Mouse (Mus musculus) neural tube, embryonic 12.5 days (tissue): Measurements from ENCODE around the gene Gpr108. TPM values are rescaled to one million over a fixed set of nuclear protein-coding genes. Genes with fewer than 3 reads are reported as not detected.

Experiments used
- ATAC-seq: fragments of 200-750 bp; cut with Nextera tagmentation; 2 replicates; pipeline ENCODE4 v1.8.0; 2017; ENCODE audit warnings: low read depth, mild to moderate bottlenecking, moderate TSS enrichment, moderate library complexity; ENCODE audit not compliant: low FRiP score
- H3K27ac ChIP-seq: fragments of 300-500 bp; sonication (generic); 2 replicates; pipeline ENCODE4 v1.5.1; 2016
- H3K27me3 ChIP-seq: fragments of 300-500 bp; sonication (generic); replicated peaks from 2 replicates; pipeline ENCODE4 v1.6.1; 2016; ENCODE audit warnings: mild to moderate bottlenecking
- H3K36me3 ChIP-seq: fragments of 300-500 bp; sonication (generic); 2 replicates; pipeline ENCODE4 v1.6.1; 2016; ENCODE audit warnings: mild to moderate bottlenecking
- H3K4me1 ChIP-seq: fragments of 300-500 bp; sonication (generic); 2 replicates; pipeline ENCODE4 v1.6.1; 2016
- H3K4me2 ChIP-seq: fragments of 300-500 bp; sonication (generic); replicated peaks from 2 replicates; pipeline ENCODE4 v1.6.1; 2016; ENCODE audit warnings: mild to moderate bottlenecking
- H3K4me3 ChIP-seq: fragments of 300-500 bp; sonication (generic); 2 replicates; pipeline ENCODE4 v1.5.1; 2016
- H3K9ac ChIP-seq: fragments of 300-500 bp; sonication (generic); 2 replicates; pipeline ENCODE4 v1.6.1; 2016; ENCODE audit warnings: mild to moderate bottlenecking
- H3K9me3 ChIP-seq: fragments of 300-500 bp; sonication (generic); 2 replicates; pipeline ENCODE4 v1.6.1; 2016; ENCODE audit warnings: mild to moderate bottlenecking
- WGBS: fragments of 180-500 bp; shearing (Covaris S2); methylation state at CpG from one replicate; pipeline ENCODE4 v1.1.7; 2016; 5-methylcytosine and 5-hydroxymethylcytosine counted together
- polyA plus RNA-seq: library from polyadenylated mRNA; unstranded; fragments of >200 nt; fragmentation: Nextera tagmentation; extraction: Ambion mirVana; gene quantifications from 2 replicates; pipeline ENCODE4 v1.2.1, GENCODE M21; 2016

Gene Gpr108
- polyA plus RNA-seq, 1 experiment from 2014 or later, result 24.2 TPM

DNA sequence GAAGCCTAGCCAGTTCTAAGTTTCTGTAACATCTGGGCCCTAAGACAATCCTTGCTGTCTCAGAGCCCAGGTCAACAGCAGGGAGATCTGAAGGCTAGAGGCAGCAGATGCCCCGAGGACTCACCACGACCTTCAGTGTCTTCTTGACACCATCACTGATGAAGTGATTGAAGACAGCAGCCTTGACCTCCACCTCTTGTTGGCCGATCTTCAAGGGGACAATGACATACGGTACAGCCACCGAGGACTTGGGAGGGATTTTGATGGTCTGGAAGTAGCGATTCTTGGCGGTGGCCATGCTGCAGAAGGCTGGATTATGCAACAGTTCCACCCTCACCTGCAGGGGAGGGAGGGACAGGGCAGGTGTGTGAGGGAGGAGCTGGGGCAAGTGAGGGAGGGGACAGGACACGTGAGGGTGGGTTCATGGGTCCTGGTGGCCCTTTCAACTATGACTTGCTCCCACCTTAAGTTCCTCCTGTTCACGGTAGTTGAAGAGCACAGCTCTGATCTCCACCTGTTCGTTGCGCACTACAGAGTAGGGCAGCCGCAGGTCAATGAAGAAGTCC is 29.8 kb downstream of the Gpr108 start:
- Histone ChIP-seq H3K9ac (no peak overlapping the region), H3K27me3 (no peaks in the 10 kb centered on the region; the same call in 1 of the 2 replicates), H3K4me1 (no peaks in the 10 kb centered on the region), H3K27ac (no peak overlapping the region), H3K4me3 (no peak overlapping the region), H3K9me3 (no peaks in the 10 kb centered on the region), H3K4me2 (no peak overlapping the region), H3K36me3 (no peaks in the 10 kb centered on the region)
- WGBS, result 85% methylated on average over 12 of the region's 12 CpGs
- ATAC-seq, result no peak

DNA sequence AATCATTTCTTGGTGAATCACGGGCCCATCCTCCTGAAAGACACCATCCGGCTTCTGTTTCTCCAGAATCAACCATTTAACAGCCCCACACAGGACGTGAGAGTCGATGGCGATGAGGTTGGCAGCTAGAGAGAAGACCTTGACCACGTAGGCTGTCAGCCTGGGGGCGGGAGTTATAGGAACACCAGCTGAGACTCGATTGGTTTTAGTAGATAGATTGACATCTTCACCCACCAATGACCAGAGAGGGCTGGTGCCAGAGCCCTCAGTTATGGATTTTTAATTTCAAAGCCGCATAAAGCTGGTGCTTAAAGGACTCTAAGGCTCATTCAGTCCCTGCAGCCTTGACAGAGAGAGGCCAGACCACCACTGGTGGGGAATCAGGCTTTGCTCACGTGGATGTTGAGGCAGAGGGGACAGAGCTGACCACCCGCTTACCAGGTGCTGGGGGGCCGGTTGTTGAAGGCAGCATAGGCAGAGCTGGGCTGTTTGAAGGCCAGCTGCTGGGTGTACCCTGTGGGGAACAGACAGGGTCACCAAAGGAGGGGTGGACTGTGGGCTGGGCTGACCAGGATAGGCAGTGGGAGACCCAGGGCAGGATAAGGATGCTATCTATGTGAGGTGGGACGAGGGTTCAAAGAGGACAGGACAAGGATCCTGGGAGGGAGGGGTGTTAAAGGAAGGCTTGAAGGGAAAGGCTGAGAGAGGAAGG is 33.4 kb downstream of the Gpr108 start:
- H3K27me3 ChIP-seq, result no peaks in the 10 kb centered on the region
- H3K4me1 ChIP-seq, result no peaks in the 10 kb centered on the region
- H3K9me3 ChIP-seq, result no peaks in the 10 kb centered on the region
- H3K27ac ChIP-seq, result no peak overlapping the region
- 49% methylated on average over 13 of the region's 13 CpGs for WGBS
- peak; percentile 71; the same call in 1 of the 2 replicates for ATAC-seq
- H3K4me3 ChIP-seq, result no peak overlapping the region
- no peaks in the 10 kb centered on the region for H3K36me3 ChIP-seq
- 0 out of 2 replicates have a peak overlapping the region, but pooled peaks have one; percentile 22 for H3K4me2 ChIP-seq
- no peak overlapping the region for H3K9ac ChIP-seq

DNA sequence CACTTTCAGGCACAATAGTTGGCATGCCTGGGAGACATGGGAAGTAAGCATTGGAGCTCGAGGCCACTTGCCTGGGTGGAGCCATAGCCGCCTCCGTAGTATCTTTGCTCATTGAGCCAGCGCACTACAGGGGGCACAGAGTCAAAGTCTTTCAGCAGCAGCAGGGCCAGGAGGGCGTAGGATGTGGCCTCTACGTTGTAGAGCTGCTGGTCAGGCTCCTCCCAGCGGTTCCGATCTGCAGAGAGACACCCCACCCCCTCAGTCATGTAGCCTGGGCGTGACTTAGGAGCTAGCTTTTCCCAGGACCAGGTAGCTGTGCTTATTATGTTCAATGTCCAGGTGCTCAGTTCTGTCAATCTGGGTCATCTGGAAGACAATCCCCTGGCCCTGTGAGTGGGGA is 36.7 kb downstream of the Gpr108 start:
- H3K36me3 ChIP-seq, result no peaks in the 10 kb centered on the region
- no peaks in the 10 kb centered on the region for H3K9me3 ChIP-seq
- no peak overlapping the region for H3K27ac ChIP-seq
- H3K4me2 ChIP-seq, result no peak overlapping the region
- no peak overlapping the region for H3K9ac ChIP-seq
- ATAC-seq, result no peak
- H3K27me3 ChIP-seq, result no peaks in the 10 kb centered on the region
- no peaks in the 10 kb centered on the region for H3K4me1 ChIP-seq
- WGBS, result 65% methylated on average over 9 of the region's 9 CpGs
- H3K4me3 ChIP-seq, result no peak overlapping the region

DNA sequence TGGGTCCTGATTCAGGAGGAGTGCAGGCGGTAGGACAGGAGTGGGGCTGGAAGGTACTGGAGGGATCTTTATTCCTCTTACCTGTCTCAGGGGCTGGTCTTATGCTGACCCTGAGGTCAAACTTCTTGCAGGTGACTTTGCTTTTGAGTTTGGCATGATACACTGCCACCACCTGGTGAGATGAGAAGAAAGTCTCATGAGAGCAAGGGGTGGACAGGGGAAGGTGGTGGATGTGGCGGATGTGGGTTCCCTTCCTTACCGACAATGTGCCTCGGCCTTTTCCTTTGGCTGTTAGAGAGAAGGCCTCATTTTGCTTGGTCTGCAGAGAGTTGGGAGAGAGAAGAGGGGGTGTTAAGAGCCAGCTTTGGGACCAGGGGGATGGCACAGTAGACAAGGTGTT is 38.9 kb downstream of the Gpr108 start:
- Histone ChIP-seq H3K4me3 (no peak overlapping the region), H3K9me3 (no peaks in the 10 kb centered on the region), H3K27me3 (no peaks in the 10 kb centered on the region), H3K36me3 (no peaks in the 10 kb centered on the region), H3K4me1 (no peaks in the 10 kb centered on the region), H3K27ac (no peak overlapping the region), H3K4me2 (no peak overlapping the region), H3K9ac (no peak overlapping the region)
- WGBS, result 79% methylated on average over 4 of the region's 4 CpGs
- ATAC-seq, result no peak

DNA sequence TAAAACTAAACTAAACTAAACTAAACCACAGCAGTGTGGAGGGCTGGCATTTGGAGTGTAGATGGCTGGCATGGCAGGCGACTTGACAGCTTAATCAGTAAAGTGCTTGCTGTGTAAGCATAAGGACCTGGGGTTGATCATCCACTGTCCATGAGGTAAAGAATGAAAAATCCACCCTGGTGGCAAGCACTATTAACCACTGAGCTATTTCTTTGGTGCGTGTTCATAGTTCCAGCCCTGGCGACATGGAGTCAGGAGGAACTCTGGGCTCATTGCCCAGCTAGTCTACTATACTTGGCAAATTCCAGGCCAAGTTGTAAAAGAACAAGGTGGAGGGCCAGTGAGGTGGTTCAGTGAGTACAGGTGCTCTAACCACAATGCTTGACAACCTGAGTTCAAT is 40.3 kb downstream of the Gpr108 start:
- Histone ChIP-seq H3K4me1 (no peaks in the 10 kb centered on the region), H3K36me3 (no peaks in the 10 kb centered on the region), H3K4me2 (no peak overlapping the region), H3K4me3 (no peak overlapping the region), H3K9ac (no peak overlapping the region), H3K27me3 (no peaks in the 10 kb centered on the region), H3K27ac (no peak overlapping the region), H3K9me3 (no peaks in the 10 kb centered on the region)
- 91% methylated on average over 3 of the region's 3 CpGs for WGBS
- ATAC-seq, result no peak

DNA sequence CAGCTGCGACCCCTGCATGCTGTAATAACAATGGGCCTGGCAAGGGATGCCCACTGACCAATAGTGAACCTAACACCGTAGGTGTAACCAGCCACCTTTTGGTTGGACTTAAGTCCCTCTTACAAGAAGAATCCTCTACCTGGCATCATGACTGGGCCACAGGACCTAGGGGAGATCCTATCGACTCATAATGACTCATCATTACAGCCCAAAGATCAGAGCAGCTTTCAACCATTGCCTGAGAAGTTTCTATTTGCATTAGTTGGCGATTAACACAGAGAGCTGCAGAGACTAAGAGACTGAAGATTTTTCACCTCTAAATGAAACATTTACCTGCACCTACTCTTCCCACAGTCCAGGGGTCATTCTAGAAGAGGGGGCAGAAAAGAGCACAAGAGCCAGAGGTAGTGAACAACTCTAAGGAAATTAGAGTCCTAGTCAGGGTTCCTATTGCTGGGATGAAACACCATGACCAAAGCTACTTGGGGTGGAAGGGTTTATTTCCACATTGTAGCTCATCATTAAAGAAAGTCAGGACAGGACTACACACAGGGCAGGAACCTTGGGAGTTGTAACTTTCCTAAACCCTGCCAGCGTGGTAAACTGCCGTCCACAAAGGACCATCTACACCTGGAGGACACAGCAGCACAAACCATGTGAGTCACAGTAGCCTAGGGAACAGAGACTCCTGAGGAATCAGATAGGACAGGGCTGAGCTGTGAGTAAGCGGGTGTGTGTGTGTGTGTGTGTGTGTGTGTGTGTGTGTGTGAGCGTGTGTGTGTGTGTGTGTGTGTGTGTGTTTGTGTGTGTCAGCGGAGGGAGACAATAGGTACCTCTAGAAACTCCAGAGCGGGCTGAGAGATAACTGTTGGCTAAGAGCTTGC is 46.2 kb downstream of the Gpr108 start:
- Histone ChIP-seq H3K36me3 (no peaks in the 10 kb centered on the region), H3K27me3 (no peaks in the 10 kb centered on the region), H3K9ac (no peak overlapping the region), H3K4me2 (no peak overlapping the region), H3K4me3 (no peak overlapping the region), H3K4me1 (no peaks in the 10 kb centered on the region), H3K9me3 (no peaks in the 10 kb centered on the region), H3K27ac (no peak overlapping the region)
- 85% methylated on average over 10 of the region's 10 CpGs for WGBS
- ATAC-seq, result no peak

DNA sequence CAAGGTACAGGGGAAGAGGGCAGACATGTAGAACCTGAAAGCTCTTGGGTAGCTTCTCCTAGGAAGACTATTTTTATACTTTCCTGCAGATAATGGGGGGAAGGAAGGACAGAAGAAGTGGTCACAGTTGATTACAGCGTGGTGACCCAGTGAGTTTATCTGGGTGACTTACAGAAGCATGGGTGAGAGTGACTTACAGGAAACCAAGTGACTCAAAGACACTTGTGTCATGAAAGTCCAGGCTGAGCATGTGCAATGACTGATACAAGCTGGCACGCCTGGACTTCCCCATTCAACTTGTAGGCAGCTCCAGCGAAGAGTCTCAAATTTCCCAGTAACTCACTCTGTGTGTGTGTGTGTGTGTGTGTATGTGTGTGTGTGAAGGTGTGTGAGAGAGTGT is 50.0 kb downstream of the Gpr108 start:
- Histone ChIP-seq H3K9ac (no peak overlapping the region), H3K4me2 (no peak overlapping the region), H3K4me3 (no peak overlapping the region), H3K27me3 (no peaks in the 10 kb centered on the region), H3K27ac (no peak overlapping the region), H3K4me1 (no peaks in the 10 kb centered on the region), H3K36me3 (no peaks in the 10 kb centered on the region), H3K9me3 (no peaks in the 10 kb centered on the region)
- 81% methylated on average over 3 of the region's 3 CpGs for WGBS
- ATAC-seq, result no peak

DNA sequence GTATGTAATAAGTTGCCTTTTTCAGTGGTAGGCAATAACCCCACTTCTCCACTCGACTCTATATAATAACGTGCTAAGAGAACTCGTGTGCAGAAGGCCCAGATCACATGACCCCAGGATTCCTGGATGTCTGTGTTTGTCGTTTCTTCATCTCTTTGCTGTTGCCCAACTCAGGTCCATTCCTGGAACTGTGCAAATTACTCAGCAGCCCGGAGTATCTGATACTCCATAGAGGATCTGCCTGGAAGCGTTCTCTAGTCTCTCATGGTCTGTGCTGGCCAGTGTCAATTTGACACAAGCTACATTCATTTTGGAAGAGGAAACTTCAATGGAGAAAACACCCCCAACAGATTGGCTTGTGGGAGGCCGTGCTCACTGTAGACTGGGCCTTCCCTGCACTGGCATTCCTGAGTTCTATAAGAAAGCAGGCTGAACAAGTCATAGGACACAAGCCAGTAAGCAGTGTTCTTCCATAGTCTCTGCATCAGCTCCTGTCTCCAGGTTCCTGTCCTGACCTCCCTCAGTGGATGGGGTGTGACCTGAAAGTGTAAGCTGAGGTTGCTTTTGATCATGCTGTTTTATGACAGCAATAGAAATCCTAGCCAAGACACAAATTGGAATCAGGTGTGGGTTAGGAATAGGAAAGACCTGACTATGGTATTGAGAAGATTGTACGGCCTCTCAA is 52.8 kb downstream of the Gpr108 start:
- no peaks in the 10 kb centered on the region for H3K27me3 ChIP-seq
- H3K4me3 ChIP-seq, result no peak overlapping the region
- H3K36me3 ChIP-seq, result no peaks in the 10 kb centered on the region
- no peak overlapping the region for H3K9ac ChIP-seq
- no peak overlapping the region for H3K4me2 ChIP-seq
- no peak overlapping the region for H3K27ac ChIP-seq
- 81% methylated on average over 8 of the region's 8 CpGs for WGBS
- no peak for ATAC-seq
- H3K9me3 ChIP-seq, result no peaks in the 10 kb centered on the region
- no peaks in the 10 kb centered on the region for H3K4me1 ChIP-seq

DNA sequence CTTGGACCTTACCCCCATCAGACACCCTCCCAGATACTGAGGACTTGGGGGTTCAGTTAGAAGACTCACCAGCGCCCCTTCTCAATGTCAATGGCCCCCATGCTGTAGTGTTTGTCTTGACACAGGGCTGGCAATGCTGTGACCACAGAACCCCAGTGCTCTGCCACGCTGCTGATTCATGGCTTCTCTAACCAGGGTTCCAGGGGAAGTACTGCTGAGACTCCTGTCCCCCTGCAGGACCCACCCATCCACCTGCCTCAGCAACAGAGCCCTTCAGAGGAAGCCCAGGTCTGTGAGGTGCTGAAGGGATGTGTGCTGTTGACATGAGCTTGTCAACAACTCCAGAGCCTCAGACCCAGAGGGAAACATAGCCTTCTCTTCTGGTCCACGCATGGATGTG is 53.5 kb downstream of the Gpr108 start:
- H3K4me3 ChIP-seq, result no peak overlapping the region
- H3K36me3 ChIP-seq, result no peaks in the 10 kb centered on the region
- H3K27ac ChIP-seq, result no peak overlapping the region
- no peak overlapping the region for H3K9ac ChIP-seq
- no peak overlapping the region for H3K4me2 ChIP-seq
- H3K9me3 ChIP-seq, result no peaks in the 10 kb centered on the region
- H3K4me1 ChIP-seq, result no peaks in the 10 kb centered on the region
- WGBS, result 85% methylated on average over 3 of the region's 3 CpGs
- no peak for ATAC-seq
- H3K27me3 ChIP-seq, result no peaks in the 10 kb centered on the region

DNA sequence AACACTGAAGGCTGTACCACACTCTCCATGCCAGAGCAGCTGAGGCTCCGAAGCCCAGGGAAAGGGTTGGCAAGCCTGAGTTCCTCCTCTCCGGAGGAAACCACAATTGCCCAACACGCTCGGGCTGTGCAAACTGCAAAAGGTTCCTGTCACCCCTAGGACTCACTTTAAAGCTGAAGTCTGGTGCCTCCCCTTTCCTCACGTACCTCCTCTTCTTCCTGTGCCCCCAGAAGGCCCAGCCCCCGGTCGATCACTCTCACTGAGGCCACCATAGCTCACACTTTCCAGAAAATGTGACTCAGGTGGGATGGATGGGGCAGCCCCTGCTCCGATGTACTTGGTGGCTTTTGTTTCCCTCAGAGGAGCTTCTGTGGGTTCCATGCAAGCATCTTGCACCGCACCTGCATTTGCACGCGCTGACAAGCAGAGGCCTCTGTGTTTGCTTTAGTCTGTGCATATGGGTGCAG is 54.2 kb downstream of the Gpr108 start, which contains the start of gene Tnfsf14:
TSS of gene Tnfsf14 (minus strand) at position 137 of the 467 bp plus-strand sequence.
- H3K36me3 ChIP-seq, result no peaks in the 10 kb centered on the region
- no peak within 1 kb of the TSS for H3K4me3 ChIP-seq
- H3K27ac ChIP-seq, result no peak within 1 kb of the TSS
- no peak within 1 kb of the TSS for H3K9ac ChIP-seq
- no peak within 1 kb of the TSS for H3K4me2 ChIP-seq
- ATAC-seq, result no peak
- H3K27me3 ChIP-seq, result no peaks in the 10 kb centered on the region
- WGBS, result 86% methylated on average over 11 of the region's 11 CpGs
- no peaks in the 10 kb centered on the region for H3K9me3 ChIP-seq
- no peaks in the 10 kb centered on the region for H3K4me1 ChIP-seq

DNA sequence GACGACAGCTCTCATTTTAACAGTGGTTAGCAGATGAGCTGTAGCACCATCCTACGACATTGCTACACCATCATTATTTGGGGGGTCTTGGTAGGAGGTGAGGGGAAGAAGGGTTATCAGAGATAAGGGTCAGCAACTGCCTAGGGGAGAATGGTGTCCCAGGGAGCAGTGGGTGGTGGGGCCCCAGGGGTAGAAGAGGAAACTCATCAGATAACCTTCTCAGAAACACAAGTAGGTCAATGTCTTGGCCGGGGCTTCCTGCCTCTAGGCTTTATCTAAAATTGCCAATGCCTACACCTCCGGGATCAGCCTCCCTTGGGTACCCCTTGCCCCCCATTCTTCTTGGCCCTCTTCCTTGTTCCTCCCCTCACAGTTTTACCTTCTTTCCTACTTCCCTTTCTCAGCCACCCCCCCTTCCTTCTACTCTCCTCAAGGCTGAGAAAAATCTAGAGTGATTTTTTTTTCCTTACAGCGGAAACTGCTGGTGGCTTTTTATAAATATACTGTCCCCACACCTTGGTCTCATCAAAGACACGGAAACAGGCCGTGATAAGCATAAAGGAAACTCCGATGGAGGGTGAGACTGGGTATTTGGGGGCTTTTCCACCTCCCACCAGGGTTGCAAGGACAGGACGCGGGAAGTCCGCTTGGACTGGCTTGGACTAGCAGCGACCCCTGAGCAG is 59.6 kb downstream of the Gpr108 start:
- Histone ChIP-seq H3K27me3 (no peaks in the 10 kb centered on the region), H3K4me2 (no peak overlapping the region), H3K4me1 (no peaks in the 10 kb centered on the region), H3K27ac (no peak overlapping the region), H3K9ac (no peak overlapping the region), H3K36me3 (no peaks in the 10 kb centered on the region), H3K4me3 (no peak overlapping the region), H3K9me3 (no peaks in the 10 kb centered on the region)
- WGBS, result 89% methylated on average over 12 of the region's 12 CpGs
- ATAC-seq, result no peak
